Mouse (Mus musculus) limb, embryonic 15.5 days (tissue): ENCODE measurements around the gene Tmem268. TPM values are rescaled to one million over a fixed set of nuclear protein-coding genes. Genes with fewer than 3 reads are reported as not detected.

Source experiments
- ATAC-seq: fragments of 200-750 bp; cut with Nextera tagmentation; 2 replicates; pipeline ENCODE4 v1.8.0; 2017; ENCODE audit warnings: low read depth, moderate TSS enrichment; ENCODE audit not compliant: insufficient number of reproducible peaks, low FRiP score, low TSS enrichment
- H3K27ac ChIP-seq: fragments of 300-500 bp; sonication (generic); 2 replicates; pipeline ENCODE4 v1.5.1; 2015; ENCODE audit warnings: moderate library complexity, mild to moderate bottlenecking, inconsistent platforms
- H3K27me3 ChIP-seq: fragments of 300-500 bp; sonication (generic); 2 replicates; pipeline ENCODE4 v1.6.1; 2015; ENCODE audit warnings: inconsistent platforms
- H3K36me3 ChIP-seq: fragments of 300-500 bp; sonication (generic); 2 replicates; pipeline ENCODE4 v1.6.1; 2015; ENCODE audit warnings: inconsistent platforms
- H3K4me1 ChIP-seq: fragments of 300-500 bp; sonication (generic); 2 replicates; pipeline ENCODE4 v1.6.1; 2015; ENCODE audit warnings: inconsistent platforms
- H3K4me2 ChIP-seq: fragments of 300-500 bp; sonication (generic); 2 replicates; pipeline ENCODE4 v1.6.1; 2015; ENCODE audit warnings: mild to moderate bottlenecking, inconsistent platforms
- H3K4me3 ChIP-seq: fragments of 300-500 bp; sonication (generic); 2 replicates; pipeline ENCODE4 v1.5.1; 2015; ENCODE audit warnings: mild to moderate bottlenecking, inconsistent platforms
- H3K9ac ChIP-seq: fragments of 300-500 bp; sonication (generic); 2 replicates; pipeline ENCODE4 v1.6.1; 2015; ENCODE audit warnings: inconsistent platforms
- H3K9me3 ChIP-seq: fragments of 300-500 bp; sonication (generic); 2 replicates; pipeline ENCODE4 v1.6.1; 2016; ENCODE audit warnings: inconsistent platforms
- WGBS: fragments of 180-500 bp; shearing (Covaris S2); methylation state at CpG from one replicate; pipeline ENCODE4 v1.1.7; 2015; 5-methylcytosine and 5-hydroxymethylcytosine counted together
- polyA plus RNA-seq: library from polyadenylated mRNA; unstranded; fragments of >200 nt; fragmentation: Nextera tagmentation; extraction: Ambion mirVana; gene quantifications from 2 replicates; pipeline ENCODE4 v1.2.1, GENCODE M21; 2015

Gene Tmem268
- polyA plus RNA-seq, 1 experiment from 2014 or later: 5.8 TPM

GRCm38 (mm10) chr4:63544494-63545230, 13.9 kb upstream of the Tmem268 start, which contains the start of gene Atp6v1g1:
Atp6v1g1 (plus strand) TSS chr4:63544772.
- 0% methylated on average over 46 of the region's 57 CpGs for WGBS
- H3K36me3 ChIP-seq: peaks cover 18% of the 10 kb centered on the region
- H3K9ac ChIP-seq: peak within 1 kb of the TSS; percentile 91
- peak within 1 kb of the TSS; percentile 59 for H3K4me2 ChIP-seq
- peak; percentile 92 for ATAC-seq
- H3K4me1 ChIP-seq: peaks cover 29% of the 10 kb centered on the region
- H3K27me3 ChIP-seq: no peaks in the 10 kb centered on the region
- H3K4me3 ChIP-seq: peak within 1 kb of the TSS; percentile 79
- H3K27ac ChIP-seq: peak within 1 kb of the TSS; percentile 89
- no peaks in the 10 kb centered on the region for H3K9me3 ChIP-seq

- Histone ChIP-seq H3K4me3 (peak overlapping the region; percentile 79), H3K36me3 (peaks cover 20% of the 10 kb centered on the region), H3K9me3 (no peaks in the 10 kb centered on the region), H3K27me3 (no peaks in the 10 kb centered on the region), H3K4me1 (peaks cover 29% of the 10 kb centered on the region), H3K9ac (peak overlapping the region; percentile 91), H3K4me2 (peak overlapping the region; percentile 59), H3K27ac (peak overlapping the region; percentile 89)
- ATAC-seq: no peak
- WGBS: 12% methylated on average over 26 of the region's 26 CpGs
Observed at GRCm38 (mm10) chr4:63545231-63545958, 13.2 kb upstream of the Tmem268 start.

- 62% methylated on average over 6 of the region's 6 CpGs for WGBS
- Histone ChIP-seq H3K4me3 (peak overlapping the region; percentile 79), H3K27ac (0 out of 2 replicates have a peak overlapping the region, but pooled peaks have one; percentile 34), H3K9ac (no peak overlapping the region), H3K36me3 (peaks cover 29% of the 10 kb centered on the region), H3K4me2 (peak overlapping the region; percentile 59), H3K9me3 (no peaks in the 10 kb centered on the region), H3K4me1 (peaks cover 29% of the 10 kb centered on the region), H3K27me3 (no peaks in the 10 kb centered on the region)
- no peak for ATAC-seq
Observed at GRCm38 (mm10) chr4:63546441-63547055, 12.0 kb upstream of the Tmem268 start.

GRCm38 (mm10) chr4:63547799-63548198, 10.8 kb upstream of the Tmem268 start:
- no peak overlapping the region for H3K4me3 ChIP-seq
- no peak overlapping the region for H3K4me2 ChIP-seq
- H3K4me1 ChIP-seq: peaks cover 29% of the 10 kb centered on the region
- no peaks in the 10 kb centered on the region for H3K9me3 ChIP-seq
- H3K27me3 ChIP-seq: no peaks in the 10 kb centered on the region
- no peak overlapping the region for H3K9ac ChIP-seq
- no peak for ATAC-seq
- H3K36me3 ChIP-seq: peaks cover 42% of the 10 kb centered on the region
- 38% methylated on average over 1 of the region's 1 CpGs for WGBS
- no peak overlapping the region for H3K27ac ChIP-seq

- WGBS: 84% methylated on average over 3 of the region's 3 CpGs
- no peak overlapping the region for H3K9ac ChIP-seq
- no peaks in the 10 kb centered on the region for H3K27me3 ChIP-seq
Observed at GRCm38 (mm10) chr4:63548491-63548890, 10.1 kb upstream of the Tmem268 start.

GRCm38 (mm10) chr4:63550908-63551307, 7.7 kb upstream of the Tmem268 start:
- H3K4me3 ChIP-seq: no peak overlapping the region
- peaks cover 57% of the 10 kb centered on the region for H3K36me3 ChIP-seq
- H3K4me2 ChIP-seq: no peak overlapping the region
- WGBS: 90% methylated on average over 3 of the region's 3 CpGs
- H3K27me3 ChIP-seq: no peaks in the 10 kb centered on the region
- no peak overlapping the region for H3K9ac ChIP-seq
- ATAC-seq: no peak
- H3K9me3 ChIP-seq: no peaks in the 10 kb centered on the region
- no peak overlapping the region for H3K27ac ChIP-seq
- H3K4me1 ChIP-seq: peaks cover 17% of the 10 kb centered on the region

More at GRCm38 (mm10) chr4:63548491-63548890, 10.1 kb upstream of the Tmem268 start:
- no peak overlapping the region for H3K4me3 ChIP-seq
- peaks cover 29% of the 10 kb centered on the region for H3K4me1 ChIP-seq
- no peak overlapping the region for H3K27ac ChIP-seq
- no peak overlapping the region for H3K4me2 ChIP-seq
- H3K36me3 ChIP-seq: peaks cover 46% of the 10 kb centered on the region
- ATAC-seq: no peak
- H3K9me3 ChIP-seq: no peaks in the 10 kb centered on the region

- WGBS: 95% methylated on average over 1 of the region's 1 CpGs
Observed at GRCm38 (mm10) chr4:63552865-63553264, 5.7 kb upstream of the Tmem268 start.

GRCm38 (mm10) chr4:63553789-63554576, 4.6 kb upstream of the Tmem268 start:
- Histone ChIP-seq H3K4me2 (no peak overlapping the region), H3K4me1 (peaks cover 19% of the 10 kb centered on the region), H3K9ac (no peak overlapping the region), H3K4me3 (no peak overlapping the region), H3K27me3 (no peaks in the 10 kb centered on the region), H3K27ac (no peak overlapping the region), H3K9me3 (no peaks in the 10 kb centered on the region), H3K36me3 (peaks cover 46% of the 10 kb centered on the region)
- 76% methylated on average over 4 of the region's 4 CpGs for WGBS
- ATAC-seq: no peak

More at GRCm38 (mm10) chr4:63552865-63553264, 5.7 kb upstream of the Tmem268 start:
- ATAC-seq: no peak
- no peaks in the 10 kb centered on the region for H3K27me3 ChIP-seq
- no peak overlapping the region for H3K27ac ChIP-seq
- peaks cover 11% of the 10 kb centered on the region for H3K4me1 ChIP-seq
- H3K4me3 ChIP-seq: no peak overlapping the region
- no peaks in the 10 kb centered on the region for H3K9me3 ChIP-seq
- no peak overlapping the region for H3K4me2 ChIP-seq
- no peak overlapping the region for H3K9ac ChIP-seq
- peaks cover 56% of the 10 kb centered on the region for H3K36me3 ChIP-seq

GRCm38 (mm10) chr4:63554616-63555015, 4.0 kb upstream of the Tmem268 start:
- no peak overlapping the region for H3K4me2 ChIP-seq
- no peak overlapping the region for H3K27ac ChIP-seq
- no peak overlapping the region for H3K9ac ChIP-seq
- no peaks in the 10 kb centered on the region for H3K9me3 ChIP-seq
- peaks cover 40% of the 10 kb centered on the region for H3K36me3 ChIP-seq
- 78% methylated on average over 3 of the region's 3 CpGs for WGBS
- H3K4me1 ChIP-seq: peaks cover 25% of the 10 kb centered on the region
- ATAC-seq: no peak
- H3K27me3 ChIP-seq: no peaks in the 10 kb centered on the region
- no peak overlapping the region for H3K4me3 ChIP-seq

- no peaks in the 10 kb centered on the region for H3K9me3 ChIP-seq
- ATAC-seq: no peak
- H3K27ac ChIP-seq: no peak overlapping the region
- no peaks in the 10 kb centered on the region for H3K27me3 ChIP-seq
- no peak overlapping the region for H3K4me3 ChIP-seq
- peaks cover 38% of the 10 kb centered on the region for H3K36me3 ChIP-seq
- WGBS: 92% methylated on average over 2 of the region's 2 CpGs
- H3K4me1 ChIP-seq: peaks cover 30% of the 10 kb centered on the region
- no peak overlapping the region for H3K4me2 ChIP-seq
- no peak overlapping the region for H3K9ac ChIP-seq
Observed at GRCm38 (mm10) chr4:63555111-63555510, 3.5 kb upstream of the Tmem268 start.

- Histone ChIP-seq H3K27ac (no peak overlapping the region), H3K9ac (no peak overlapping the region), H3K4me2 (no peak overlapping the region), H3K4me3 (no peak overlapping the region), H3K36me3 (peaks cover 27% of the 10 kb centered on the region), H3K9me3 (no peaks in the 10 kb centered on the region), H3K27me3 (no peaks in the 10 kb centered on the region), H3K4me1 (peaks cover 37% of the 10 kb centered on the region)
- no peak for ATAC-seq
- 65% methylated on average over 5 of the region's 5 CpGs for WGBS
Observed at GRCm38 (mm10) chr4:63556665-63557064, 1.9 kb upstream of the Tmem268 start.
